Mouse (Mus musculus) cerebellum, adult 2 months (tissue): ENCODE measurements around the gene Zc3h18.

Experiments used
- CTCF ChIP-seq: fragments of 200-500 bp; IDR thresholded peaks from 2 replicates; pipeline ENCODE4 v1.5.1; 2011; ENCODE audit warnings: low read depth, mild to moderate bottlenecking, control low read depth, low read length, moderate library complexity, borderline replicate concordance; ENCODE audit not compliant: insufficient read depth
- POLR2A ChIP-seq: fragments of 200-500 bp; IDR thresholded peaks from 2 replicates; pipeline ENCODE4 v1.6.1; 2011; ENCODE audit warnings: low read length, control low read depth, borderline replicate concordance; ENCODE audit not compliant: insufficient read depth

DNA sequence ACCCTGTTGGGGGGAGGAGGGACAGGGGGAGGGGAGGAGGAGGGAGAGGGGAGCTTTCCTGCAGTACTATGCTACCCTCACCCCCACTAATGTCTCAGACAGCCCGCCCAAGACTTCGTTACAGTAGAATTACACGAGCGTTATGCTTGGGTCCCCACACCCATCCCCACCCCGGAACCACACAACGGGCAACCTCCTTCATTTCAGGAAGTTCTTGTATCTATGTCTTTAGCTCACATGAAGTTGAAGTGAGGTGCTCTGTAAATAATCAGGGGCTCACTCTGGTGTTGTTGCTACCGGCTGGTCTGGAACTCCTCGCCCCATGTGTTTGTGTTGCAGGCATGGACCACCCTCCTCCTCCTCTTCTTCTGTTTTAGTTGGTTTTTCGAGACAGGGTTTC, 51.8 kb downstream of the Zc3h18 start:
- no peak for TF ChIP-seq CTCF
- TF ChIP-seq POLR2A, result no peak
